Mouse (Mus musculus): ENCODE measurements at regions not wholly inside any gene's neighbourhood (a gene's known extent, or its start where the extent isn't known, plus 50 kb on each side); places are given as distances from the start of the nearest gene placed in this dataset.
A peak's percentile ranks its signal among the peaks of the same experiment; 100 is the strongest.

GRCm38 (mm10) chr6:98105280-98106090, 237.1 kb downstream of the Gm765 start:
- peak overlapping the region; percentile 53 for H3K4me3 ChIP-seq
- no peaks in the 10 kb centered on the region for H3K4me1 ChIP-seq (replicated peaks)
- no peak for ATAC-seq (replicated peaks; ENCODE audit: insufficient number of reproducible peaks, insufficient read depth, low FRiP score, low read depth)

DNA sequence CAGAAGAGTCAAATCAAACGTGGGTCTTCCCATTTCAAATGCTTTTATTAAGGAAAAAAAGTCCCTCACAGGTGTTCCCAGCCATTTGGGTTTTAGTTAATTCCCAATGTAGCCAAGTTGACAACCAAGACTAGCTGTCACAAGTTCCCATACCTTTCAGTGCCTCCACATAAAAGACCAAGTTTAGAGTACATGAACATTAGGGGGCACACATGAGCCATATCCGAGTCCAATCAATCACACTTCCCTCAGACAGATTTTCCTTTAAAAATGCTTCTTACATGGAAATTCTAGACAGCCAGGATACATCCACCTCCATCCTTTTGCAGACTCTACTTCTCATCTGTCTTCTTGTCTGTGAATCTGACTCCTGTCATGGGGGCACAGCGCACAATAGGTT, 238.1 kb downstream of the Gm765 start:
- Histone ChIP-seq H3K27me3 (no peaks in the 10 kb centered on the region), H3K9me3 (replicated peaks) (no peaks in the 10 kb centered on the region), H3K4me3 (no peak overlapping the region), H3K27ac (no peak overlapping the region), H3K4me2 (no peak overlapping the region), H3K36me3 (no peaks in the 10 kb centered on the region), H3K4me1 (replicated peaks) (no peaks in the 10 kb centered on the region), H3K9ac (no peak overlapping the region)
- ATAC-seq (replicated peaks; ENCODE audit: insufficient number of reproducible peaks, insufficient read depth, low FRiP score, low read depth) = no peak
- 47% methylated on average over 3 of the region's 3 CpGs for WGBS

More at GRCm38 (mm10) chr6:98105280-98106090, 237.1 kb downstream of the Gm765 start:
- peak overlapping the region; percentile 57 for H3K9ac ChIP-seq
- H3K36me3 ChIP-seq = no peaks in the 10 kb centered on the region
- H3K4me2 ChIP-seq = peak overlapping the region; percentile 74
- no peaks in the 10 kb centered on the region for H3K27me3 ChIP-seq
- no peaks in the 10 kb centered on the region for H3K9me3 ChIP-seq (replicated peaks)
- 40% methylated on average over 18 of the region's 18 CpGs for WGBS
- no peak overlapping the region for H3K27ac ChIP-seq

DNA sequence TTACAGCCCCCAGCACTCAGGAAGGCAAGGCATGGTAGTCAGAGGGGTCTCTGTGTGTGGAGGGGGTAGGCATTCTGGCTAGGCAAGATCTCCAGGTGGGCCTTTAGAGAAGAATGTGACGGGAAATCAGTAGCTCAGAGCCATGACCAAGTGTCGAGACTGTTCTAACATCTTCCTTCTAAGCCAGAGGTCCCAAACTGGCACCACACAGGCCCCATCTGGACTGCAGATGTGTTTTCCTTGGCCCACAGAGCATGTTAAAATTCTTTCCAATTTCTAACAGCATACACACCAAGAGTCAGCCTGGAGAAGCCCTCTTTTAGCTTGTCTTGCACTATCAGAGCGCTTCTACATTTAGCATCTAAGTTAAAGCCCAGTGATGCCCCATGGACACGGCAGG, 241.5 kb downstream of the Gm765 start:
- Histone ChIP-seq H3K27me3 (no peaks in the 10 kb centered on the region), H3K36me3 (no peaks in the 10 kb centered on the region), H3K4me1 (replicated peaks) (no peaks in the 10 kb centered on the region), H3K9me3 (replicated peaks) (no peaks in the 10 kb centered on the region), H3K9ac (no peak overlapping the region), H3K4me3 (no peak overlapping the region), H3K27ac (no peak overlapping the region), H3K4me2 (no peak overlapping the region)
- WGBS = 72% methylated on average over 4 of the region's 4 CpGs
- no peak for ATAC-seq (replicated peaks; ENCODE audit: insufficient number of reproducible peaks, insufficient read depth, low FRiP score, low read depth)

DNA sequence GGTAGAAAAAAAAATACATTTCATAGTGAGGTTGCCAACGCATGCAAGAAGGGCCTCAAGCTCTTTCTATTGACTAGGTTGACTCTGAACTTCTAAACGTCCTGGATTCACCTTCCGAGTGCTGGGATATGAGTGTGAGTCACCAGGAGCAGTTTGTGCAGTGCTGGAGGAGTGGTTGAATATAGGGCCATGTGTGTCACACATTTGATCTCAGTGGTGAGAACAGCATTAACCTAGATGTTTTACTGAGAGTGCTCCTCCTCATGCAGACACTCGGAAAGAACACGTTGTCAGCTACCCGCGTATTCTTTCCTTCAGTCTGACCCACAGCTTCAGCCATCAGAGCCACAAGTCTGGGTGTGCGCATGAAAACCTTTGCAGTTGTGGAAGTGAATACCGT, 243.4 kb downstream of the Gm765 start:
- Histone ChIP-seq H3K4me1 (replicated peaks) (peaks cover 10% of the 10 kb centered on the region), H3K27ac (no peak overlapping the region), H3K36me3 (no peaks in the 10 kb centered on the region), H3K27me3 (no peaks in the 10 kb centered on the region), H3K4me3 (no peak overlapping the region), H3K9me3 (replicated peaks) (no peaks in the 10 kb centered on the region), H3K4me2 (no peak overlapping the region), H3K9ac (no peak overlapping the region)
- ATAC-seq (replicated peaks; ENCODE audit: insufficient number of reproducible peaks, insufficient read depth, low FRiP score, low read depth) = no peak
- WGBS = 86% methylated on average over 9 of the region's 9 CpGs

GRCm38 (mm10) chr6:98095243-98095642, 247.3 kb downstream of the Gm765 start:
- no peak overlapping the region for H3K9ac ChIP-seq
- 58% methylated on average over 4 of the region's 4 CpGs for WGBS
- H3K9me3 ChIP-seq (replicated peaks) = no peaks in the 10 kb centered on the region
- no peak overlapping the region for H3K27ac ChIP-seq
- H3K27me3 ChIP-seq = no peaks in the 10 kb centered on the region
- no peak overlapping the region for H3K4me3 ChIP-seq
- no peaks in the 10 kb centered on the region for H3K36me3 ChIP-seq
- H3K4me2 ChIP-seq = no peak overlapping the region
- ATAC-seq (replicated peaks; ENCODE audit: insufficient number of reproducible peaks, insufficient read depth, low FRiP score, low read depth) = no peak
- peaks cover 10% of the 10 kb centered on the region for H3K4me1 ChIP-seq (replicated peaks)

GRCm38 (mm10) chr6:98089185-98089584, 253.4 kb downstream of the Gm765 start:
- no peak overlapping the region for H3K27ac ChIP-seq
- no peaks in the 10 kb centered on the region for H3K4me1 ChIP-seq (replicated peaks)
- no peak for ATAC-seq (replicated peaks; ENCODE audit: insufficient number of reproducible peaks, insufficient read depth, low FRiP score, low read depth)
- no peaks in the 10 kb centered on the region for H3K9me3 ChIP-seq (replicated peaks)
- H3K36me3 ChIP-seq = no peaks in the 10 kb centered on the region
- no peak overlapping the region for H3K4me2 ChIP-seq
- H3K27me3 ChIP-seq = no peaks in the 10 kb centered on the region
- no peak overlapping the region for H3K9ac ChIP-seq
- no peak overlapping the region for H3K4me3 ChIP-seq
- 36% methylated on average over 4 of the region's 4 CpGs for WGBS

GRCm38 (mm10) chr6:98080076-98080475, 262.5 kb downstream of the Gm765 start:
- Histone ChIP-seq H3K4me3 (no peak overlapping the region), H3K36me3 (no peaks in the 10 kb centered on the region), H3K4me2 (no peak overlapping the region), H3K9me3 (replicated peaks) (no peaks in the 10 kb centered on the region), H3K4me1 (replicated peaks) (no peaks in the 10 kb centered on the region), H3K27me3 (no peaks in the 10 kb centered on the region), H3K9ac (no peak overlapping the region), H3K27ac (no peak overlapping the region)
- ATAC-seq (replicated peaks; ENCODE audit: insufficient number of reproducible peaks, insufficient read depth, low FRiP score, low read depth) = no peak
- 56% methylated on average over 4 of the region's 4 CpGs for WGBS
